Mouse (Mus musculus): ENCODE measurements around the gene Cadps2.

- TF ChIP-seq CTCF (IDR thresholded peaks at IDR 0.05; ENCODE audit: low read depth) (no peak), EP300 (IDR thresholded peaks at IDR 0.05; ENCODE audit: low read depth) (no peak)
Observed at GRCm38 (mm10) chr6:23489046-23489445, 350.2 kb downstream of the Cadps2 start.
